Mouse (Mus musculus): ENCODE results near the gene Olah.
"Not testable (repeated sequence)": the region's sequence is repeated elsewhere in the genome, so short reads cannot be mapped to it uniquely, and the experiment has no call there.

Olah gene

DNA sequence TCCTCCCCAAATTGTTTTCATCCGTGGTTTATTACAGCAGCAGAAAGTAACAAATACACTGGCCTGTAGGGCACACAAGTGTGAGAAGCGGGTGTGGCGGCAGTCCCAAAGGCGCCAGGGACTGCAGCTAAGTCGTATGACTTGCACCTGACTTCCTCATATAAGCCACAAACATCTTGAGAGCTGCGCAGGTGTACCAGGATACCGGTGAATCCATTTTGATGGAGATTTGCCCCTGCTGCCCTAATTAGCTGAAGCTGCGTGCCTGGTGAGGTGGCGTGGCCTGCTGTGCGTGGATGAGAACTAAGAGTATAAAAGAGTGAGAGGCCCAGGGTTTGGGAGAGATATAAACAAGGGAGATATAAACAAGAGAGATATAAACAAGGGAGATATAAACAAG lies at the start of gene Olah:
Olah (minus strand) TSS at position 101 of the 400 bp plus-strand sequence.
- ATAC-seq (ENCODE audit: insufficient number of reproducible peaks, low FRiP score, low TSS enrichment) = not testable (repeated sequence)

DNA sequence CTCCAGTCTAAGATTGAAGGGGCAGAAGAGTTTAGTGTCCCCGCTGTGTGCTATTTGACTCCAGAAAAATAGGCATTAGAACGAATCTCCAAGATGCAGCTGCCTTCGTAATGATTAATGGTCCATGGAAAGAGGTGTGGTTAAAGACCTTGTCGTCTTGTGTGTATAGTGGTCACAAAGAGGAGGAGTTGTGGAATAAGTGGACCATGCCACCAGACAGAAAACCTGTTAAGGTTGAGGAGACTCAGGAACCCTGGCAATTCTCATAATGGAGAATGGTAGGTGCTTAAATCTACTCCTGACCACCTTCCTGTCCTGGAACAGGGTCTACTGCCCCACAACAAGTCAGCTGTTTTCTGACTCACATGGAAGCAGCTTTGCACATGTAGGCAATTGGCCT lies 49.0 kb upstream of the Olah start:
- ATAC-seq (ENCODE audit: insufficient number of reproducible peaks, low FRiP score, low TSS enrichment) = no peak

DNA sequence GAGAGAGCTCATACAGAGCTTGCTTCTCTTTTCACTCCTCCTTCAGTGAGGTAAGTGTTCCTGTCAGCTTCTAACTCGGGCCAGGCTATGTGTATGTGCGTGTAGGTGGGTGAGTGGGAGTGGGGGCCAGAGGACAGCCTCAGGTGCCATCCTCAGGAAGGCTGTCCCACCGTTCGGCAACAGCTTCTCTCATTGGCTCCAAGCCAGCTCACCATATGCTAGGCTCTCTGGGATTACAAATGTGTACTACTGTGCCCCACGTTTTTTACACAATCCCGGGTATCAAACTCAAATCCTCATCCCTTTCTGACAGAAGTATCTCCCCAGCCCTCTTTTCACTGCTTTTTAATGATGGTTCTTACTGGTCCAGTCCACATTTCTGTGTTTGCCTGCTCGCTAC lies 47.2 kb upstream of the Olah start:
- ATAC-seq (ENCODE audit: insufficient number of reproducible peaks, low FRiP score, low TSS enrichment) = no peak; the same call in 1 of the 2 replicates

DNA sequence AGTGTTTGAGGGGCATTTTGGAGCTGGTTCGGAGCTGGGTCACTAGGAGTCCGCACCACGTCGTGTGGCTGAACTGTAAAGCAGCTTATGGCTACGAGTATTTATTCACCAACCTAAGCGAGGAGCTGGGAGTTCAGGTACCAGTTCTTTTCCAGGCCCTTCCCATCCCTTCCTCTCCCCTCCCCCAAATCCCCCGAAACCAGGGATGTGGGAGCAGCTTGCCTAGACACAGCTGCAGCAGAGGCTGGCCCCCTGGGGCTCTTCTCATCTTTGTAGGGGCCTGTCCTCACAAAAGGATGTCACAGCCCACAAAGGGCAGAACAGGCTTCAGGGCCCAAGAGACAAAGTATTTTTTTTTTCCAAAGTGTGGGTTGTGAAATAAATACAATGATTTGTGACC lies 40.9 kb upstream of the Olah start:
- no peak for ATAC-seq (ENCODE audit: insufficient number of reproducible peaks, low FRiP score, low TSS enrichment)

DNA sequence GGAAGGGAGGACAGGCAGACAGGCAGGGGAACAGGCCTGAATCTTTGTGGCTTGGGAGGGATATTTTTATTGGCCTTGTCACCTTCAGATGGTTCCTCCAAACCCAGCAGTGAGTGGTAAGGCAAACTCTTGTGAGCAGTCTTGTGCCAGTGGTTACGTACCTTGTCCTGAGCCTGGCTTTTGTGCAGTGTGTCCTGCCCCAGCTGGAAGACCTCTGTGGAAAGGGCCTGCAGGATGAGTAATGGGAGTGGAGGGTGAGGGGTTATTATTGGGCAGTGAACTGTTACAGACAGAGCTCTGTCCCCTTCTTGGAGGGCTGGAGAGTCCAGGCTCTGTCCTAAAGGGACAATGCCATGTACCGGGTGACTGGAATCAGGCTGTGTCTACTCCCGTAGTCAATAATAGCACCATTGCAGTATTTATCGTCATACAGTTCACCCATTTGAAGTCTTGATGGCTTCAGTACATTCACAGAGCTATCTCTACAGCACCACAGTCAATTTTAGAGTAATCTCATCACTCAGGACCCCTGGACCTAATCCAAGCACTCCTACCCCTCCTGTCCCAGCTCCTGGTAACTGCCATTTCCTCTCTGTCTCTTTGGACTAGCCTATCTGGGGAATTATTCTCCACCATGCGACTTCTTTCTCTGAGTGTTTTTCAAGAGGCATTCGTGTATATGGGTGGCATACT lies 38.5 kb upstream of the Olah start:
- no peak for ATAC-seq (ENCODE audit: insufficient number of reproducible peaks, low FRiP score, low TSS enrichment)

DNA sequence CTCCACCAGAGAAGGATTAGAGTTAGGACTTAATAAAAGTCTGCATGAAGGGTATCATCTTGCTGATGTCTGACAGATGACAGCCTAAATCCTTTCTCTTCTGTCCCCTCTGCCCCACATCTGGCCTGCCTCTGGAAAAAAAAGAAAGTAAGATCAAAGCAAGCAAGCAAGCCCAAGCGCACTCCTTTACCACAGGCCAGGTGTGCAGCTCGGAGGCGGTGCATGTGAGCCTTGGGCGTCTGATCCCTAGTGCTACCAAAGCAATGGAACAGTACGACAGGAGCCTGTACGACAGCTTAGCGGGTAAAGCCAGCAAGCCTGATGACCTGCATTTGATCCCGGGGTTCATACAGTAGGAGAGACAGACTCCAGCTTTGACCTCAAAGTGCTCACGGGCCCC lies 33.9 kb upstream of the Olah start:
- ATAC-seq (ENCODE audit: insufficient number of reproducible peaks, low FRiP score, low TSS enrichment) = no peak

DNA sequence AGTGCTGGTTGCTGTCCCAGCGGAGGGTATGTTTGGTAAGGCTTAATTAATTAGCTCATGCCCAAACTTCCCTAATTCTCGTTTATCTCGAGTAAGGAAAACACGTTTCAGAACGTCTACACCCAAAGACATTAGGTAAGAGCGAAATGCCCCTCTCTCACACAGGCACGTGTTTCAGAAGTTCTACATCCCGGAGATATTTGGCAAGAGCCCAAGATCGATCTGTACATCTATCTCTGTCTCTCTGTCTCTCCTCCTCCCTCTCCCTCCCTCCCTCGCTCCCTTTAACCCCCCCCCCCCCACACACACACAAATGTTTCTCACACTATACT lies 27.5 kb upstream of the Olah start:
- no peak for ATAC-seq (ENCODE audit: insufficient number of reproducible peaks, low FRiP score, low TSS enrichment)

DNA sequence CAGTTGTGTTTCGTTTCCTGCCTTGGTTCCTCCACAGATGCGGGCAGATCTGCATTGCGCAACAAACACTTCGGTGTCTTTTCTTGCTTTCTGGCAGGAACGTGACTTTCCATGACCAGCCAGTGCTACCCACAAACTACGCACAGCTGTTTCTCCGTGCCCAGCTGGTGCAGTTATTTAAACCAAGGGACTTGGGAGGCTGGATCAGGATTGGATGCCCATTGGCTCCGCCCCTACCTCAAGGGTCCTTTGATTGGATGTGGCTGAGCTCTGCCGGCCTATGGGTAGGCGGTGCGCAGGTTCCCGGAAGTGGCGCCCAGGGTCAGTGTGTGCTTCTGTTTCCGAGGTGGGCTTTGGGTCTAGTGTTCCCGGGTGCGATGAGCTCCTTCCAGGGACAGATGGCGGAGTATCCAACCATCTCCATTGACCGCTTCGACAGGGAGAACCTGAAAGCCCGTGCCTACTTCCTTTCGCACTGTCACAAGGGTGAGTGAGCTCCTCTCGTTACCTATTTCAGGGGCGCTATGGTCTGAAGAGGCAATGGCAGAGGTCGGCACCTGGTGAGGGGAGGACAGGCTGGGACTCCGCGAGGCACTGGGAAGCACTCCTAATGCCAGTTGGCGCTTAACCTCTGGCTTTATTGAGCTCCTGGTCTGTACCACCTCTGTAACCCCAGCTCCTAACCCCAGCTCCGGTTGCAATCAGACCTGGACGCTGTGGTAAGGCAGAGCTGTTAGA lies 27.0 kb upstream of the Olah start, which contains the start of gene Dclre1c:
Dclre1c (plus strand) TSS at position 291 of the 738 bp plus-strand sequence.
- peak; percentile 98 for ATAC-seq (ENCODE audit: insufficient number of reproducible peaks, low FRiP score, low TSS enrichment)

DNA sequence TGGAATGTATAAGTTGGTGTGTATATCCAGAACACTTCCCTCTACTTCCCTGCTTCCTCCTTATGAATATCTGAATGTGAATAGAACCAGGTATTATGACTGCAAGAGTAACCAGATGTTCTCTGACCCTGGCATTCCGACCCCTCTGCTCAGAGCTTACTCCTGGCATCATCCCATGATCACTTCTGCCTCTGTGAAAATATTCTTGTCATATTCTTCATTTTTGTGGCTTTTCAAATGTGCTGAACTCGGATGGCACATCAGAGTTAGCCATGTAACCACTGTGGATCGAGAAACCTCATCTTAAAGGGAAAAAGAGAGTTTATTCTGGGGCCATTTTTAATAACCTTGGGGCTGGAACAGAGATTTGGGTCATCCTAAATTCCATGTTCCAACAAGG lies 25.5 kb upstream of the Olah start, which contains the start of gene Meig1:
Meig1 (minus strand) TSS at position 101 of the 400 bp plus-strand sequence.
- no peak for ATAC-seq (ENCODE audit: insufficient number of reproducible peaks, low FRiP score, low TSS enrichment)

DNA sequence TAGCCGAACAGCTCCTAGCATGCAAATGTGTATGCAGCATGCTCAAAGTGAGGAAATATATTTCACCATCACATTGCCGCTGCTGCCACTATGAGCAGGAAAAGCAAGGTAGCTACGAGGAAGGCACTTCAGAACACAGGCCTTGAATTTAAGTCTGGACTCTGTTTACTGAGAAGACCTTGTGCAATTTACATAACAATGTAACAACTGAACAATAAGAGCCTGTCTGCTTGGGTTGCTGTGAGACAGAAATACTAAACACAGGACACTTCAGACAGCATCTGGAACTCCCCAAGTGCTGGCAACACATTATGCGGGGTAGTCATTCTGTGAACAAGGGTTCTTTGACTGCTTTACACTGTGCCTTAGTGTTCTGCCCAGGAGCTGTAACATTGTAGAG lies 23.1 kb upstream of the Olah start:
- ATAC-seq (ENCODE audit: insufficient number of reproducible peaks, low FRiP score, low TSS enrichment) = no peak

DNA sequence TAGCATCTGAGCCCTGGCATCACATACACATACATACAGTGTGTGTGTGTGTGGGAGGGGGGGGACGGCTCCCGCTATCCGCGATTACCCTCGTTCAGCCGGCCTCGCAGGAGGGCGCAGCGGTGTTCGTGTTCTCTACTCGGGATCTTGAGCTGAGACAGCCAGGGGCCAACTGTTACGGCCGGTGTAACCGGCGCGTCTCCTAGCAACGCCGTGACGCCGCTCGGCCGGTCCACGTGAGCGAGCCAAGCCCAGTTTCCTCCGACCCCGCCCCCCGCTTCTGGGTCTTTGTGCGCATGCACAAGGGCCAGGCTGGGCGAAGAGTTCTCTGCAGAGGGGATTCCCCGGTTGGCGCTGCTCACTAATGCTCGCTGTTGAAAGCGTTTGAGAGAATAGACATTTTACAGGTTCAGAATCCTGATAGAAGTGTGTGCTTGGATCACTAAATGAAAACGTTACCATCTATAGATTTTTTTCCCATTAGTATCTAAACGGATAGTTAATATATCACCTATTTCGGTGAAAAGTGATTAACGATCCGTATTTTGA lies 21.9 kb upstream of the Olah start:
- ATAC-seq (ENCODE audit: insufficient number of reproducible peaks, low FRiP score, low TSS enrichment) = peak; percentile 92

DNA sequence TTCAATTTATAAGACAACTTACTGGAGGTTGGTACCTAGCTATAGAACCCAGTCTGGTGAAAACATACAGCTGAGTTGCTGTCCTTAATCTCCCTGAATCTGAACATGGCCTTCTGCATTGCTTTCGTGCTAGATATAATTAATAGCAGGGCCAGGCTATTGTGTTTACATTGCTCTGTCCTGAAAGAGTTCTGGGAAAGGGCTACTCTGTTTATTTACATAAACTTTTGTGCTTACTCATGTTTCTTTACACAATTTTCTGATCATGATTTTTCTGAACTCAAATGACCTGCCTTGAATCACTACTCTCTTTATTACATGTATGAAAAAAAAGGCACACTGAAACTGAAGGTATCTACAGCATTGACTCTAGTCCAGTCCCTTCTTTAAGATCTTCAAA lies 18.7 kb upstream of the Olah start:
- ATAC-seq (ENCODE audit: insufficient number of reproducible peaks, low FRiP score, low TSS enrichment) = no peak

DNA sequence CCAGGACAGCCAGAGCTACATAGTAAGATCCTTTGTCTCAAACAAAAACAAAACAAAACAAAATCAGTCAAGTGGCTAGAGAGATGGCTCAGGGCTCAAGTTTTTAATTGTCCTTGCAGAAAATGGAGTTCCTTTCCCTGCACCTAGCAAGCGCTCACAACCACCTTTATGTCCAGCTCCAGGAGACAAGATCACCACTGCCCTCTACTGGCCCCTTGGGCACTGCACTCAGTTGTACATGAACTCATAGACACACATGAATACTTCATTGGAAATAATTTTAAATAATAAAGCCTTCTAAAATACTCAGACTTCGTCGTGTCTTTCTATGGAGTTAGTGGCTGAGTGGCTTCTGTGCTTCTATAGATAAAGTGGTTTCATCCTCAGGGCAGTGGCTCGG lies 17.2 kb upstream of the Olah start:
- no peak for ATAC-seq (ENCODE audit: insufficient number of reproducible peaks, low FRiP score, low TSS enrichment)

DNA sequence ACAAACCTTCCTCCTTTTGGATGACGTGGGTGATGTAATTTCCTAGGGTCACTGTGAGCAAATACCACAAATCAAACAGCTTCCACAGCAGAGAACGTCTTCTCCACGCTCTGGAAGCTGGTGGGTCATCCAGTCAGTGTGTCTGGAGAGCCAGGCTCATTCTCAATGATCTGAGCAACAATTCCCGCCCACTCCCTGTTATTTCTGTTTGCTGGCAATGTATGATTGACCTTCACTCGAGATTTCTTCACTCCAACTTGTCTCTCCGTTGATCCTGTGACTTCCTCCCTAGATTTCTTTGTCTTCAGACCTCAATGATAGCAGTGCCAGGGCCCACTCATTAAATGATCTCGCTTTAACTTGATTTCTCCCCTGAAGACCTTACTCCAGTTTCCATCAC lies 10.7 kb upstream of the Olah start:
- ATAC-seq (ENCODE audit: insufficient number of reproducible peaks, low FRiP score, low TSS enrichment) = no peak

DNA sequence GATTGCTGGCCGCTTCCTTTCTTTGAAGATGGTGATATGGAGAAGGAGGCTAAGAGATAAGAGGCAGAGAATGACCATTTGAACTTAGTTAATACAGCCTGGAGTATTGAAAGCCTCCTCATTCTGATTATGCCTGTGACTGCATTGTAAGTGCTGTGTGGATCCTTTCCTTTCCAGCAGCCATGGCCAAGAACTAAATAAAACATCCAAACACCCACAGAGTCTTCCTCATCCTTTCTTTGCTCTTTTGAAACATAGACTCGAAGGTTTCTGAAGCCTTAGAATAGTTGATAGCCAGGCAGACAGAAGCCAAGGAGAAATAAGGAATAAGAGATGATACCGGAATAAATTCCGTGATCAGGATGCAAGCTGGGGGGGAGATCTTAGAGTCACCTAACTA lies 9.0 kb upstream of the Olah start:
- no peak for ATAC-seq (ENCODE audit: insufficient number of reproducible peaks, low FRiP score, low TSS enrichment)

DNA sequence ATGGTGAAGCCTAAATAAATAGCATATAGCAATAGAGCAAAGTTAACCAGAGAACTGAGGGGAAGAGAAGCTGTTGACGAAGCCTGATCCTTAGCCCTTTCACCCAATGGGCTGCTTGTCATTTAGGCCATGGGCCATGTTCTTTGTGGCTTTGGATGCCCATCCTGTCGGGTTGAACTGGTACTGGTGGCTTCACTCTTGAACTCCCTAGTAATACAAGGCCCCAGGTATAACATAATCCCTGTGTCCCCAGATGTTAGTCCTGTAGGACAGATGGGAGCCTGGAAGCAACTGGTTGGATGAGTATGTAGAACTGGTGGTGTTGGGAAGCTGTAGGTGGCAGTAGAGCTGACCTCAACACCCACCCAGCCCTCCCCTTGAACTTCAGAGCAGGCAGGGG lies 5.1 kb downstream of the Olah start:
- no peak for ATAC-seq (ENCODE audit: insufficient number of reproducible peaks, low FRiP score, low TSS enrichment)

DNA sequence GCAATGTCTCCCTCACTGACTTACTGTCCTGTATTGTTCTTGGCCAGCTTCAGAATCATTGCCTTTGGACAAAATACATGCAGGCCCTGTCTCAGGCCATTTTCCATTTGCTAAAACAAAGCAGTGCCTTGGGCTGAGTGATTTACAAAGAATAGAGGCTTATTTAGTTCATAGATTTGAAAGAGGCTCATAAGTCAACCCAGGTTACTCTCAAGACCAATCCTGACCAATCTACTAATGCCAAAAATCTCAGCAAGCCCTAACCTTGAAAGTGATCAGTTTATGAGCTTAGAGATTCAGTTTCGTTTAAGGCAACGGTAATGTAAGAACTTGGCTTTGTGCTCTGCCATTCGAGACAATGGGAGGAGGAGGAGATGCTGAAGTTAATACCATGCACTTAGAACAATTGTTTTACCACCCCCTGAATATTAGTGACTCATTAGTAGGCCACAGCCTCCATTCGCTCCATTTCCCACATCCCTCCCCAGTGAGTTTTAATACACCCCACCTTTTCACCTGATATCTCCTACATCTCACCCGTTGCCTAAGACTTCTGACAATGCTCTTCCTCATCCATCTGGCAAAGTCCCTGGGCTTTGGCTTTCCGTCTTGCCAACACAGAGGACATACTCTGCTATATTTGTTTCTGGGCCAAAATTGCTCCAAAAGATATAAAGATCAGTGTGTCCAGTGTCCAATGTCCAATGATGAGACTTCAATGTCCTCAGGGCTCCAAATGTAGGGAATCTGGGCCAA lies 9.7 kb downstream of the Olah start:
- ATAC-seq (ENCODE audit: insufficient number of reproducible peaks, low FRiP score, low TSS enrichment) = no peak

DNA sequence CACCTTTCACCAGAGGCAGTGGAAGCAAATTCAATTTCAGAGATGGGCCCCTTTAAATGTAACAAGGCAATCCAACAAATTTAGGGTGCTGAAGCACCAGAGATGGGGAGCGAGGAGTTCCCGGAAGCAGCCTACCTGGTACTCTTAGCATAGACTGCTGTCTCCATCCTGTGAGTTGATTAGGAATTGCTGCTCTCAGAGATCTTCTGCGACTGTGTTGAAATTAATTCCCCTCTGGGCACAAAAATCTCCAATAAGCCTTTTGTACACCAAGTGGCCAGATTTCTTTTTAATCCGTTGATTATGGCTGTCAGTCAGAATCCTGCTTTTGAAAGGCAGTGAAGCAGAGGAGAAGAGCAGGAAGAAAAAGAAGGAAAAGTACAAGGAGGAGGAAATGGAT lies 31.9 kb downstream of the Olah start:
- no peak for ATAC-seq (ENCODE audit: insufficient number of reproducible peaks, low FRiP score, low TSS enrichment)

DNA sequence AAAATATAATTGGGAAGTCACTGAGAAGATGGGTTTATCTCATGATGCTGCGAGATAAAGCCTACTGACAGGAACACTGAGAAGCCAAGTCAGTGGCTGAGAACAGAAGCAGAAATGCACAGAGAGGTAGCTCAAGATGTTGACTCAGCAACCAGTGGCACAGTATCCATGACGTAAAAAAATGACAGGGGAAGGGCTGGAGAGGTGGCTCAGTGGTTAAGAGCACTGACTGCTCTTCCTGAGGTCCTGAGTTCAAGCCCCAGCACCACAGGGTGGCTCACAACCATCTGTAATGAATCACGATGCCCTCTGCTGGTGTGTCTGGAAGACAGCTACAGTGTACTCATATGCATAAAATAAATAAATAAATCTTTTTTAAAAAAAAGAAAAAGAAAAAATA lies 35.9 kb downstream of the Olah start:
- ATAC-seq (ENCODE audit: insufficient number of reproducible peaks, low FRiP score, low TSS enrichment) = no peak

DNA sequence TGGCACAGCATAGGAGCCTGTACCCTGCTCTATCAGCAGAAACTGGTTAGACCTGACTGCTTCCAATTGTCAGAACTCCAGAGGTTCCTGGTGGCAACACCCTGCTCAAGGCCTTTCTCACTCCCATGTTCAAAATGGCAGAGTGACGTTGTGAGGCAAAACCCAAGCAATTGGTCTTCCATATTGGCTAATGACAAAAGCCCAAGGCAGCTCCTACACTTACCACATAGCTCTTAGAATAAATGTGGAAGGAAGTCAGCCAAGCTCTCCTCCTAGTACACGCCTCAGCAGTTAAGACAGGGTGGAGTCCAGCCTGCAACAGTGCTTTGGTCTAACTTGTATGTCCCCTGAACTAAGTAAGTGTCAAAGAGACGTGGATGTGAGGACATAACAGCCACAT lies 39.1 kb downstream of the Olah start:
- no peak for ATAC-seq (ENCODE audit: insufficient number of reproducible peaks, low FRiP score, low TSS enrichment)

DNA sequence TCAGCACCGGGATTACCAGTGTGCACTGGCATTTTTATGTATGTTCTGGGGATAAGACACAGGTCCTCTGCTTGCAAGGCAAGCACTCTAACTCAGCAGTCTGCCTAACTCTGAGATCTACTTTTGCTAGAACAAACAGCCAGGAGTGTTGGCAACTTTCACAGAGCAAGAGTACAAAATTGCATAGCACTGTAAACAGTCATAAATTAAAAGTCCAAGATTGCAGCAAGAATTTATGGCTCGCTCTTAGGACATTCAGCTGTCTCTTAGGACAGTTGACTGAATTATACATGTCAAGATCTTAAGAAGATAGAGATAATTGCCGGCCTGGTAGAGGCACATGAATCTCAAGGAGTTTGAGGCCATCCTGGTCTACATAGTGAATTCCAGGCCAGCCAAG lies 40.7 kb downstream of the Olah start:
- no peak for ATAC-seq (ENCODE audit: insufficient number of reproducible peaks, low FRiP score, low TSS enrichment)
